Mouse (Mus musculus) erythroblast, embryonic 14.5 days (primary cell): Measurements from ENCODE around the gene Gnao1.

Source experiments
- GATA1 ChIP-seq: IDR thresholded peaks from 2 replicates; pipeline ENCODE4 v1.6.1; 2012; ENCODE audit warnings: low read length, inconsistent platforms, mixed read lengths
- TAL1 ChIP-seq: IDR thresholded peaks from 3 replicates; pipeline ENCODE4 v1.6.1; 2012; ENCODE audit warnings: low read length, inconsistent platforms, mixed read lengths

DNA sequence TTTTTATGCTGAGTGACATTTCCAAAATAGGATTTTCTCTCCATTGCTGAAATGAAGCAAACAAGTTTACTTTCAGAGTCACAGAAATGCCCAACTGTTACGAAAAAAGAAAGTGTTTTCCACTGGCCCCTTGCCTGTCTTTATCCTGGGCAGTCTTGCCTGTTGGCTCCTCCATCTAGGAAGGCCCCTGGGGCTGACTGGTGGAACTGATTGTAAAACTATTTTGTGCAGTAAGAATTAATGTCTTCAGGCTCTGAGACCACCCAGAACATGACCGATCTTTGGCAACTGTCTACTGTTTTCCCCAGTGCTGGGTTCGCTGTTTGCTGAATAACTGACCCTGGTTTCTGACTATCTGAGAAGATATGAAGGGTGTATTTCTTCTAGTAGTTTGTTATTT lies 540 bp upstream of the Gnao1 start:
- TF ChIP-seq GATA1 (no peak), TAL1 (no peak)
